Mouse (Mus musculus): ENCODE measurements at regions not wholly inside any gene's neighbourhood (a gene's known extent, or its start where the extent isn't known, plus 50 kb on each side); places are given as distances from the start of the nearest gene placed in this dataset.

- DNase-seq, result peak; percentile 29
These were observed 153.7 kb upstream of the Rpl34 start for GRCm38 (mm10) chr3:130883928-130884327.

DNA sequence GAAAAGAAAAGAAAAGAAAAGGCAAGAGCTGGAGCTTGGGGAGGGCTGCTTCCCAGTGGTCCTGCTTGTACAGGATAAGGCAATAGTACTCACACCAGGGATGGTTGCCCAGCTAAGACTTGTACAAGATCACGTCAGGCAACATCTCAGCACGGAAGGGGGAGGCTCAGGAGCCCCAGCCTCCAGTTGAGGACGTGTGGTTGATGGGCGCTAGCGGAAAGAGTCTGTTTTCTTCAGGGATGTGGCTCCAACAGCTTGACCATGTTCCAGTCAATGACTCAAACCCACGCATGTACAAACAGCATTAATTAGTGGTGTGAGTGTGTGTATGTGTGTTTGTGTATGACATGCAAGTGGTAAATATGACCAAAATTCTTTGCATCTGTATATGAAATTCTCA is 153.1 kb upstream of the Rpl34 start:
- peak; percentile 43 for DNase-seq

DNA sequence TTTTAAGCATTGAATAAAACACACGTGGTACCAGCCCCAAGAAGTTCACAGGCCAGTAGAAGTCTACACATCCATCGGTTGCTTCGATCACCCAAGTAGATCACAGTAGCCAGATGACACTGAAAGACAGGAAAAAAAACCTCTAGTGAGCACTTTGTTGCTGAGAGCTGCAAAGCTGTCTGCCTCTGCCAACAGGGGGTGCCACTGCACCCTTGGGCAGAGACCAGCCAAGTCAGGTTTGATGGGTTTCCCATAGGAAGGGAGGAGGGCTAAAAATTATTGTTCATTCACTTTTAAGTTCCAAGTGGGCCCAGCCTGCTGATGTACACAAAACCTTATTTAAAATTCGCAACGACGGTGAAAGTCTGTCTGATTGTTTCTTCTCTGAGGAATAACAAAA is 150.3 kb upstream of the Rpl34 start:
- DNase-seq, result no peak

DNA sequence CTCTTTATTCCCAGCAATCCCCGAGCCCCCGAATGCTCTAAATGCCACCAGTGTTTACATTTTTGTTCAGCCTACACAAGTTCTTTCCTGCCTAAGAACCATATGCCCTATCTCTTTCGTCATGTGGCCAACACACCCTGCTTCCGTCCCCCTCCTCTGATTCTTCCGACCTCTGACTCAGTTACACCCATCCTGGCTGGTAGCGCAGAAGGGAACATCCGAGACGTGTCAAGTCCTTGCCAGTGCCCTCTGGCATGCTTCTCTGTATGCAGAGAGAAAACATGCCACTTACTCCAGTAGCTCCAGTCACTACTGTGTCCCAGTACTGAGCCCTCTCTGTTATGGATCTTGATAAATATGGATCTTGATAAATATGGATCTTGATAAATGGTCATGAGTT is 149.3 kb upstream of the Rpl34 start:
- DNase-seq, result no peak

DNA sequence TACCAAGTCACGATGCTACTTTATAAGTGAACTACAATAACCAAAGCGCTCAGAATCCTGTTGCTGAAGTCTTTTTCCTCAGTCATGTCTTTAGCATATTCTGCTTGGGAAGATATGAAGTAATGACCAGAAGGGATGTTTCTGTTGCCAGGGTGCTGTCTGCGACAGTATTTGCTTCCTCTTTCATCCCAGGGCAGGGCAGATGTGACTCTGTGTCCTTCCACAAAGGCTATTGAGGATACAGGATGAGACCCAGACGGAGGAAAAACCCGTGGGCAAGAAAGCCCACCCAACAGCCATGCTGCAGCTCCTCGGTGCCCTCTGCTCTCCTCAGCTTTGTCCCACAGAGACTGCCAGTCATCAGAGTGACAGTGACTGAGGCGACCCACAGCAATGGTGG is 148.6 kb upstream of the Rpl34 start:
- DNase-seq, result no peak

GRCm38 (mm10) chr3:130877981-130878380 is 147.8 kb upstream of the Rpl34 start:
- DNase-seq, result no peak

DNA sequence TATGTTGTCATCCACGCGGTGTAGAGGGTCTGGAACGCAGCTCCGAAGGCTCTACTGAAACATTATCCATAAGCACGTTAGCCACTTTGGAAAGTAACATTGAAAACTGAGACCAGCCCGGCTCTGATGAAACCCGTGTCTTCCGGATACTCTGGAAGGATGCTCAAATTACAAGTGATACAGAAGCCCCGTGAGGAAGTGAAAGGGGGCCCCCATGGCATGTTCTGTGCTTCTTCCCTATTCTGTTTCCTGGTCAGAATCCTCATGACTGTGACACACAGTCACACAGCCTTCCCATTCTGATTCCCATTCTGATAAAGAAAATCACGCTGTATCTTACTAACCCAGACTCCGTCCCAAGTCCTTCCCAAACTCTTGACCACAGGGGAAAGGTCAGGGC is 143.5 kb upstream of the Rpl34 start:
- no peak for DNase-seq

- no peak for DNase-seq
These were observed 136.9 kb upstream of the Rpl34 start for GRCm38 (mm10) chr3:130866952-130867632.

GRCm38 (mm10) chr3:130864783-130865182 is 134.6 kb upstream of the Rpl34 start:
- DNase-seq, result no peak

GRCm38 (mm10) chr3:130863376-130863775 is 133.2 kb upstream of the Rpl34 start:
- no peak for DNase-seq

DNA sequence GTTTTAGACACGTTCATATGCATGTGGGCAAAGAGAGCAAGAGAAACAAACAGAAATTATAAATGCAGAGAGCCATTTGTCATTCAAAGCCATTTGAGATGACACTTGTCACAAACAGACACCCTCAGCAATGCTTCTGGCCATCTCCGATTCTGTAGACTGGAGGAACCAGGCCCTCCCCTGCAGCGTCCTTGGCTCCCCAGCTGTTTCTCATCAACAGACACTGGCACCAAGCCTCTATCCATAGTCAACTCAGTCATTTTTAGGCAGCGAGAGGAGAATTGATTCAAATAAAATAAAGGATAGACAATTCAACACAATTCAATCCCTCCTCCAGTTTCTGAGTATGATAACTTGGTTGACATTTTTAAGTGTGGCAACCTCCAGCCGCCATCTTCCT is 130.1 kb upstream of the Rpl34 start:
- peak; percentile 78 for DNase-seq

DNA sequence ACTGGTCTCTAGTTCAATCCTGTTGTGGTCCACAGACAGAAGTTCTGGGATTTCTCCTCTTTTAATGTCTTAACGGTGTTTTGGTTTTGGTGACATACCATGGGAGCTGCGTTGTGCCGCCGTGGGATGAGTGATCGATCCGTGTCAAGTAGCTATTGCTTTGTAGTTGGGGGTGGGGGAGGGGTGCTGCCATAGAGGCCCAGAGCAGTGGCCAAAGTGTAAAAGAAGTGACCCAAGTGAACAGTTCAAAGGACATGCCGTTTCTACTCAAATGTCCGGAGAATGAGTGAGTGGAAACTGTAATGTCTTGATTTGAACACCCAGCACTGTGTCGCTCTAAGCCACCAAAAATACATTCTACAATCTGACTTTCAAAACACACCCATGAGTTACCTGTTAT is 123.7 kb upstream of the Rpl34 start:
- DNase-seq, result no peak

DNA sequence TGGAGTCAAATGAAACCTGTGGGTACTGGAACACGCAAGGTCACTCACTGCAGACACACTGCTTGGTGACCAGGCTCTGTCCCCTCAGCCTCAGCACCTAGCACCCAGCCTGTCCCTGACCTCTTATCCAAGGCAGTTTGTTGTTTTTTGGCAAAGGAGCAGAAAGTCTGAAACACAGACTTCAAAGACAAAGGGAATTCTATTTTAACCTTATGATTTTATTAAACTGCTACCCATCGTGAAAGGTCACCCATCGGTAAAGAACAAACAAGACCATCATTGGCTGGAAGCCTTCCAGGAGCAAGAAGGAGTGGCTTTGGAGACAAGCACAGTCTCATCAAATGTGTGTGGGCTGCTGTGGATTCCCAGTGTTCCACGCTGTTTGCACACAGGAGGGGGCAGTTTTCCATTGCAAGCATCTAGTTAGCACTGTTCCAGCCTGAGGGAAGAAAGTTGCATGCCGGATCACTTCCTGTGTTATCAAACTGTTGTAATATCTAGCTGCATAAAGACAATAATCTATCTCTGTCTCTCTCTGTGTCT is 120.6 kb upstream of the Rpl34 start:
- peak; percentile 25 for DNase-seq

- DNase-seq, result no peak
These were observed 111.6 kb upstream of the Rpl34 start for GRCm38 (mm10) chr3:130841755-130842154.

- no peak for DNase-seq
These were observed 109.8 kb upstream of the Rpl34 start for GRCm38 (mm10) chr3:130839924-130840440.

DNA sequence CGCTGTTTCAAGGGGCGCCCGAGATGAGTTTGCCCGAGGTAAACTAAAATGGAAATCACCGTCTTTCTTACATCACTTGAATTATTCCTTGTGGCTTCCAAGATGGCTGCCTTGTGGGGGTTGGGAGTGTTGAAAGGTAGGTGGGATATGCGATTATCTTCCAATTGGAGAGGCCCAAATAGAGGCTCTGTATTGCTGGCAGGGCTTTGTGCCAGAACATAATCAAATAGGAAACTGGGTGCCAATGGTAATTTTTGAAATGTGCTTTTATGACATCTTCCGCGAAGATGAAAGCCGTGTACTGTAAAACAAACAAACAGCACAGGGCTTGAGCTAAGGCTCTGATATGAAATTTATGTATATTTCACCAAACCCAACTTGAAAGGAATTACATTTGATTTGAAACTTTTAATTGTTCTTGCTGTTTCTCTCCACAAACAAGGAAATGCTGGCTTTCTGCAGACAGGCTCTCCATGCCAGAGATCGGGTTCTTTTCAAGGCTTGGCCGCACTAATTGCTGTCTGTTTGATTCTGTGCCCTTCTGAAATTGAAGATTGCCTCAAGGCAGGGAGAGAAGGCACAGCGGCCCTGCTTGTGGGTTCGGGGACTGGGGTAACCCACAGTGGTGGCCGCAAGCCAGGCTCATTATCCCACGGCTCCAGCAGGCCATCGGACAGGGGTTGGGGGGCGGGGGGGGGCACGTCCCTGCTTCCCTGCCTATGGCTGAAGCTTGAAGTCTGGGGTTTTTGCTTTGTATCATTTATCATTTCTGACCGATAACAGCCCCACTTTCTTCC is 108.6 kb upstream of the Rpl34 start:
- no peak for DNase-seq

DNA sequence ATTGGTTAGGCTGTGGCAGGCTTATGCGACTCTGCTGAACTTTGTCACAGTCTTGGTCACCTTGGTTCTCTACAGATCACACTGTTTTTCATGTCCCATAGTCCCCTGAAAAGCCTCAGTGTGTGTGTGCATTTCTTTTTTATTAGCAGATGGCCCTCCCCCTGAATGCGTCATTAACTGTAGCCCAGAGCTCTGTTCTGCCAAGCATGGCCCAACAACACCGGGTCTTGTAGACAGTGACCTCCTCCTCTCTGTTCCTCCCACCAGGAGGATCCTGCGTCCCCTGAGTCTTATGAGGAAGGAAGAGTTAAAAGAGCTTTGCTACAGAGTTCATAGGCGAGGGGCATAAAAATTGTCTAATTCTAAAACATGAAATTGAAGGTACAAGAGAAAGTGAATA is 103.5 kb upstream of the Rpl34 start:
- DNase-seq, result no peak

GRCm38 (mm10) chr3:130833082-130833481 is 102.9 kb upstream of the Rpl34 start:
- DNase-seq, result no peak

DNA sequence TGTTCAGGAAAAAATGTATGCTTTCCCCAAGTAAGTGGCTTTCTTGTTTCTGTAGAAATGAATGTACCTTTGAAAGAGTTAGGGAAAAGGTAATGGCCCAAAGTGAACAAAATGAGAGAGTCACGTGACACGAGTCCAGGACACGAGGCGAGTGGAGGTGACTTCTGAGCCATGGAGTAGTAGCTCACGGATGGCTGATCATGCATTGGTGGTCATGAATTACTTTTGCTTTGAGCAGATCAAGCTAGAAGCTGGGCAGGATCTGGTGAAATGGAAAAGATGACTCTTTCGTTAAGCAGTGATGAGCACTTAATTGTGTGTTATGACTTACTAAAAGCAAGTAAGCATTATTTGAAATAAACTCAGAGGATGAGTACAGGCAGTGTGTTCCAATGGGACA is 101.6 kb upstream of the Rpl34 start:
- no peak for DNase-seq

DNA sequence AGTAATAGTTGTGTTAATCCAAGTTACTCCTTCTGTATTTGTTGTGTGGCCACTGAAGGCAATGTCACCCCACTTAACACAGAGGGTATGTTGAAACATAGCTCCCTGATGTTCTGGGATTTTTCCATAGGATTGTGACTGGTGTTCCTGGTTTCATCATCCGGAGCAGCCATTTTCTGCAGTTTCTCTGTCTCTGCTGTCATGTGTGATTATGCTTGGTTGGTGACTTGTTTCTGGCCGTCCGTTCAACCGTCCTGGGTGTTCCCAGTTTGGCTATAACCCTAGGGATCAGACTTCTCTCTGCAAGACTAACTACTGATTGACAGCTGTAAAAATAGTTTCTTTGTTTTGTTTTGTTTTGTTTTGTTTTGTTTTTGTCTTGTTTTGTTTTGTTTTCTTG is 98.1 kb upstream of the Rpl34 start:
- no peak for DNase-seq

GRCm38 (mm10) chr3:130827934-130828333 is 97.7 kb upstream of the Rpl34 start:
- DNase-seq, result peak; percentile 49

DNA sequence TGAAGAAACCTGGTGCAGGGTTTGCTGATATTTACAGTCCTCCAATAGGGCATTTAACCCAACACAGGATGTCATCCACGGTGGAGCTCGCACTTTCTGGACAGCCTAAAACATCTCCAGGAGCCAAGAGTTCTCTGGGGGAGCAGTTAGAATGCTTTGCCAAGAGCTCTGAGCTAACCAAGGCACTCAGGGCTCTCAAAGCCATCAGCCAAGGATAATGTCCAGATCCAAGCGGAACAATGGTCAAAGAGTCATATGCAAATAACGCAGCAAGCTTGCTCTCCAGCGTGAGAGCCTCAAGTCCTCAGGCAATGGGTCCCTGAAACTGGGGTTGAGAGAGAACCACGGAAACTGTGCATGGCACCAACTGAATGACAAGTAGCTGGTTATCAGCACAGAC is 96.8 kb upstream of the Rpl34 start:
- no peak for DNase-seq

DNA sequence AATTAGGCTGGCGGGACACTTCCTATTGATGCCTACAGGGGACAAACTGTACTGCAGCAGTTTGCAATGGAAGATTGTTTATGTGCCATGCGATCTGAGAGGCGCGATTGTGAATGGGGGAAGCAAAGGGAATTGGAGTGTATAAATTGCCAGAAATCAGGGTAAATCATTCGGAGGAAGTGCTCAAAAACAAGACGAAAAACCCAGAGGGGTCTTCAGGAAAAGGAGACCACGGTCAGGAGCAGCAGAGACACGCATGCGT is 89.6 kb upstream of the Rpl34 start:
- DNase-seq, result no peak

DNA sequence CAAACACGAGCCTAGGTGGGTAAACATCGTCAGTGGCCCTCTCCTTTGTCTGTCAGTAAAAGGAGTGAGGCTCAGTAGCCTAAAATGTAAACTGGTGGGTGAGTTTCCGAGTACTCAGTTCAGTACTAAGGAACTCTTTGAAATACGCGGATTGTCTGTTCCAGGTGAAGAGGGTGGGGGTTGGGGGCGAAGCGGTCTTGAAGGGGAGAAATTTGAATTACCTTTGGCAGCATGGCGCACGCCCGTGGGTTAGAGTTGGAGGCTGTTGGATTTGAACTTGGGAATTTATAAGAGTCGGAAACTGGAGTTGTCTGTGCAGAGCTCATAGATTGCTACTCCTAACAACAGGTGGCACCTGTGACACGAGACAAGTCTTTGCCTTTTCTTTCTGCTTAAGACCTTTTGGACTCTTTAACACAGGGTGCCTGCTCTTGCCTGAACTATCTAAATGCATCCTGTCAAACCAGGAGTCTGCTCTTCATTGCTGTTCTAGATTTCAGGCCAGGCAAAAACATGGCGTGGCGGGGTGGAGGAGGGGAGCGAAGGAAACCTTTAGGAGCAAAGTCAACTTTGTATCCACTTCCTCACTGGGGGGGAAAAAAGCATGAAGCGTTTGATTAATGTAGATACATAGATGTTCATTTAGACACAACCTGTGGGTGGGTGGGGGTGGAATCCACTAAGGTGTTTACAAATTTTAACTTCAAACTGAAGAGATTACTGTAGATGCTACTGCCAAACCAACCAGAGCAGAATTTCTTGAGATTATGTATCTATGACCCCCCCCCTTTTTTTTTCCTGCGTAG is 89.0 kb upstream of the Rpl34 start:
- DNase-seq, result no peak

Data from lung, postnatal 10 days (tissue).